Mouse (Mus musculus) lung, postnatal 0 days (tissue): ENCODE data around the gene Eif4g3. TPM values are rescaled to one million over a fixed set of nuclear protein-coding genes. Genes with fewer than 3 reads are reported as not detected.

Experiments
- ATAC-seq: fragments of 200-750 bp; cut with Nextera tagmentation; 2 replicates; pipeline ENCODE4 v1.8.0; 2017; ENCODE audit warnings: moderate library complexity
- DNase-seq: peaks from one replicate; pipeline ENCODE4 v3.0.0-alpha.2; 2016; ENCODE audit warnings: low spot score
- H3K27ac ChIP-seq: fragments of 300-500 bp; sonication (generic); 2 replicates; pipeline ENCODE4 v1.5.1; 2014; ENCODE audit warnings: antibody characterized with exemption, mild to moderate bottlenecking, low read length, mixed read lengths
- H3K27me3 ChIP-seq: fragments of 300-500 bp; sonication (generic); replicated peaks from 2 replicates; pipeline ENCODE4 v1.6.1; 2014; ENCODE audit warnings: low read length, mixed read lengths; ENCODE audit not compliant: insufficient read depth
- H3K36me3 ChIP-seq: fragments of 300-500 bp; sonication (generic); 2 replicates; pipeline ENCODE4 v1.6.1; 2014; ENCODE audit warnings: low read length, mixed read lengths; ENCODE audit not compliant: insufficient read depth
- H3K4me1 ChIP-seq: fragments of 300-500 bp; sonication (generic); 2 replicates; pipeline ENCODE4 v1.6.1; 2014; ENCODE audit warnings: antibody characterized with exemption, low read depth, low read length, mixed read lengths; ENCODE audit not compliant: insufficient read depth
- H3K4me2 ChIP-seq: fragments of 300-500 bp; sonication (generic); replicated peaks from 2 replicates; pipeline ENCODE4 v1.6.1; 2014; ENCODE audit warnings: low read depth, mild to moderate bottlenecking, low read length, moderate library complexity, mixed read lengths
- H3K4me3 ChIP-seq: fragments of 300-500 bp; sonication (generic); 2 replicates; pipeline ENCODE4 v1.5.1; 2014; ENCODE audit warnings: low read depth, low read length
- H3K9ac ChIP-seq: fragments of 300-500 bp; sonication (generic); replicated peaks from 2 replicates; pipeline ENCODE4 v1.6.1; 2014; ENCODE audit warnings: low read depth, mild to moderate bottlenecking
- H3K9me3 ChIP-seq: fragments of 300-500 bp; sonication (generic); 2 replicates; pipeline ENCODE4 v1.6.1; 2016; ENCODE audit warnings: low read length, mixed read lengths
- CTCF ChIP-seq: IDR thresholded peaks from 2 replicates; pipeline ENCODE4 v1.5.1; 2016; ENCODE audit warnings: antibody characterized with exemption, mild to moderate bottlenecking
- EP300 ChIP-seq: IDR thresholded peaks from 2 replicates; pipeline ENCODE4 v1.6.1; 2016; ENCODE audit warnings: antibody characterized with exemption, mild to moderate bottlenecking, control low read depth
- WGBS: fragments of 180-500 bp; shearing (Covaris S2); extraction: QIAGEN DNeasy Blood & Tissue Kit; methylation state at CpG from one replicate; pipeline ENCODE4 v1.1.7; 2014; 5-methylcytosine and 5-hydroxymethylcytosine counted together
- polyA plus RNA-seq: library from polyadenylated mRNA; unstranded; fragments of >200 nt; fragmentation: Nextera tagmentation; extraction: Ambion mirVana; gene quantifications from 2 replicates; pipeline ENCODE4 v1.2.1, GENCODE M21; 2015

The Eif4g3 gene
- polyA plus RNA-seq, 1 experiment from 2014 or later: 17.2 TPM

DNA sequence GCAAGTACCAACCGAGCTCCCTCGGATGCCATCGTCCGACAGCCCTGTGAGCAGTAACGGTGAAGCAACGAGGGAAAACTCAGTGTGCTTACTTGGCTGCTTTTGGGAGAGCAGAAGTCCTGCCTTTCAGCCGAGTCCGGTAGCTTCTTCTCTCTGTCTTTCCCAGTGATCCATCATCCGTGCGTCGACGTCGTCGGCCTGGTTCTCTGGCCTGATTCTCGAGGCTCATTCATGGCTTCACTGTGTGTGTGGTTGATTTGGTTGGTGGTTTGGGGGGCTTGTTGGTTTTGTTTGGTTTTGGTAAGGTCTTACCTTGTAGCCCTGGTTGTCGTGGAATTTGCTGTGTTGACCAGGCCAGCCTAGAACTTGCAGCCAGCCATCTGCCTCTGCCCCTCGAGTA is 145.0 kb downstream of the Eif4g3 start:
- WGBS: 68% methylated on average over 17 of the region's 17 CpGs
- no peak overlapping the region for H3K4me3 ChIP-seq
- TF ChIP-seq EP300 (no peak), CTCF (no peak)
- DNase-seq (no peak), ATAC-seq (no peak)
- no peaks in the 10 kb centered on the region for H3K9me3 ChIP-seq
- H3K27ac ChIP-seq: no peak overlapping the region
- no peak overlapping the region for H3K4me2 ChIP-seq
- no peaks in the 10 kb centered on the region for H3K27me3 ChIP-seq
- H3K4me1 ChIP-seq: no peaks in the 10 kb centered on the region
- H3K36me3 ChIP-seq: no peaks in the 10 kb centered on the region
- H3K9ac ChIP-seq: no peak overlapping the region

DNA sequence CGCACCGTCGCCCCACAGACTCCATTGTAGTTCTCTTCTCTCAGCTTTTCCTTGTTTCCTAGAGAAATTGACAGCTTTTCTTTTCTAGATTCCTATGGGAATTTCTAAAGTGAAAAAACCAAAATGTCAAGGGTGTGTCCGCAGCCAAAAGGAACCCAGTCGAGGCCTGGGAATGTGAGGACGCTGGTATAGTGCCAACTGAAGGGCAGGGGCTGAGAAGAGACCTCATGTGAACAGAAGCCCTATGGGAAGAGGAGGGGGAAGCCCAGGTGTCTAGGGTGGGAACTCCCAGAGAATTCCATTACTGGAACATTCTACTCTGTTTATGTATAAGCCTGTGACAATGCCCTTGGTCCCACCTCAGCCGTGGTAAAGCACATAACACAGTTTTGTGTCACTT is 145.4 kb downstream of the Eif4g3 start:
- no peak for ATAC-seq
- H3K9ac ChIP-seq: no peak overlapping the region
- TF ChIP-seq CTCF: no peak
- TF ChIP-seq EP300: no peak
- H3K36me3 ChIP-seq: no peaks in the 10 kb centered on the region
- no peak overlapping the region for H3K4me2 ChIP-seq
- no peaks in the 10 kb centered on the region for H3K9me3 ChIP-seq
- H3K4me1 ChIP-seq: no peaks in the 10 kb centered on the region
- no peak for DNase-seq
- no peaks in the 10 kb centered on the region for H3K27me3 ChIP-seq
- H3K27ac ChIP-seq: no peak overlapping the region
- H3K4me3 ChIP-seq: no peak overlapping the region
- 73% methylated on average over 7 of the region's 7 CpGs for WGBS

DNA sequence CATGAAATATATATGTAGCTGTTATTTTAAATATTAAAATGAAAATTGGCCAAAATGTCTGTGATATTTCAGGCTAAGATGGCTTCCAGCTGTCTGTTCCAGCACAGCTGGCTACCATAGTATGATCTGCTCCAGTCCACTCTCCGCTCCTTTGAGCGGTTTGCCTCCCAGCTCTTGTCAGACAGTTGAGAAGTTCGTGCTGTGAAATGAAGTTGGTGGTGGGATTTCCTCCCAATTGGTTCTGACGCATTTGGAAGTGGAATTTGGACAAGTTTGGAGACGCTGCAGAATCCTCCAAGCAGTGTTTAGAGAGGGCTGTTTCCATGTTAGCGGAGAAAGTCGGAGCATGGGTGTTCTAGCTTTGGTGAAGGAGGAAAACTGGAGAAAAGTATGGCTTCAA is 148.5 kb downstream of the Eif4g3 start:
- no peak for TF ChIP-seq EP300
- no peak for TF ChIP-seq CTCF
- H3K27ac ChIP-seq: no peak overlapping the region
- no peaks in the 10 kb centered on the region for H3K4me1 ChIP-seq
- H3K9ac ChIP-seq: no peak overlapping the region
- WGBS: 70% methylated on average over 7 of the region's 7 CpGs
- H3K4me3 ChIP-seq: no peak overlapping the region
- peak; percentile 57; the same call in 1 of the 2 replicates for ATAC-seq
- no peaks in the 10 kb centered on the region for H3K27me3 ChIP-seq
- H3K4me2 ChIP-seq: no peak overlapping the region
- H3K36me3 ChIP-seq: no peaks in the 10 kb centered on the region
- H3K9me3 ChIP-seq: no peaks in the 10 kb centered on the region
- DNase-seq: peak; percentile 58

DNA sequence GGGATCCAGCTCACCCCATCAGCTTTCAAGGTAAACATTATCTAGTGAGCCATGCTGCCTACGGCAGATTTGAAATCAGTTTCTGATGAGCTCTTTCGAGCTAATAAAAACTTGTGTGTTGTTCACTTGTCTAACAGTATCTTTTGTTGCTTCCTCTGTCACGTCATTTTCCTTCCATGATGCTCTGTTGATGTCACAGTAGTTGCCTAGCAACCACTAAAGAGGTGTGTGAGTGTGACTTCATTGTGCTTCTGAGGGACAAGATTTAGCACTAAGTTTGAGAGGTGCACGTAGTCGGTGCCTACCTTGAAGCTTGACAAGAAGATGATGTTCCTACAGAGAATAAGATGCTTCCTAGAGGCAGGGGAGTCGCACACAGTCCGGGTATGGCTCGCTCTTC is 154.4 kb downstream of the Eif4g3 start:
- H3K4me1 ChIP-seq: no peaks in the 10 kb centered on the region

DNA sequence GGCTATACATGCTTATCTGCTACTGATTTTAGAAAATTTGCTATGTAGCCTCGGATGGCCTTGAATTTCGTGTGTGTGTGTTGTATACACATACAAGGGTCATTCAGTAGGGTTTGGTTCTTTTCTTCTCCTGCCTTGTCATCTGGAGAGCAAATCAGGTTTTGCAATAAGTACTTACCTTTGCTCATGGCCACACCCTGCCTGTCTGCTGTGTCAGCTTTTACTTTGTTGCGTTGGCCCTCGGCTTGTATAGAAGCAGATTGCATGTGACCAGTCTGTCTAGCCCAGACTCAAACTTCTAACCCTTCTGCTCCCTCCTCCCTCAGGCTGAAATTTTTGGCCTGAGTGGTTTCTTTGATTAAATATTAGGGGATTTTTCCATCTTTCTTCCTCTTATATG is 157.2 kb downstream of the Eif4g3 start:
- WGBS: 61% methylated on average over 4 of the region's 4 CpGs
- 0 out of 2 replicates have a peak, but pooled peaks have one; percentile 28 for ATAC-seq
- no peak for TF ChIP-seq EP300
- no peak for TF ChIP-seq CTCF

More for the DNA sequence above, 154.4 kb downstream of the Eif4g3 start:
- no peak for TF ChIP-seq EP300
- no peak for TF ChIP-seq CTCF
- no peak overlapping the region for H3K9ac ChIP-seq
- DNase-seq (no peak), ATAC-seq (no peak)
- no peaks in the 10 kb centered on the region for H3K9me3 ChIP-seq
- H3K36me3 ChIP-seq: no peaks in the 10 kb centered on the region
- H3K27ac ChIP-seq: no peak overlapping the region
- H3K4me2 ChIP-seq: no peak overlapping the region
- H3K27me3 ChIP-seq: no peaks in the 10 kb centered on the region
- H3K4me3 ChIP-seq: no peak overlapping the region
- 82% methylated on average over 8 of the region's 8 CpGs for WGBS

DNA sequence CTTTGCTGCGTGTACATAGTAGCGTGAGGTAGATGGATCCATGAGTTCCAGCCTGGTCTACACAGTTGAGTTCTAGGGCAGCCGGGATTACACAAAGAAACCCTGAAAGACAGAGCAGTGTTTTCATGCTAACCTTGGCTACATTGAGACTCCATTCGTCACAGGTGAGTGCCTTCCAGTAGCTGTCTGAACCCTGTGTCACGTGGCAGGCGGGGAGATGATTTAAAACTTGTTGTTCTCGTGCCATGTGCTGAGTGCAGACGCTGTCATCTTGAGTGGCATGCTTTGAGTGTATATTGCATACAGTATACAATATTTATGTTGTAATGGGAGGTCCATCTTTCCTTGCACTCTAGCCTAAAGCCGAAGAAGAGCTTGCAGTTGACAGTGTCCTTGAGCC is 158.4 kb downstream of the Eif4g3 start:
- Histone ChIP-seq H3K27ac (no peak overlapping the region), H3K36me3 (0 out of 2 replicates have a peak, but pooled peaks cover 9% of the 10 kb centered on the region), H3K4me3 (no peak overlapping the region), H3K9me3 (no peaks in the 10 kb centered on the region), H3K4me1 (no peaks in the 10 kb centered on the region), H3K4me2 (no peak overlapping the region), H3K9ac (no peak overlapping the region), H3K27me3 (no peaks in the 10 kb centered on the region)
- TF ChIP-seq EP300: no peak
- TF ChIP-seq CTCF: no peak
- 88% methylated on average over 9 of the region's 9 CpGs for WGBS
- ATAC-seq (no peak), DNase-seq (no peak)

More for the DNA sequence above, 157.2 kb downstream of the Eif4g3 start:
- Histone ChIP-seq H3K9me3 (no peaks in the 10 kb centered on the region), H3K4me1 (no peaks in the 10 kb centered on the region), H3K4me2 (no peak overlapping the region), H3K27me3 (no peaks in the 10 kb centered on the region), H3K4me3 (no peak overlapping the region), H3K9ac (no peak overlapping the region), H3K36me3 (0 out of 2 replicates have a peak, but pooled peaks cover 9% of the 10 kb centered on the region), H3K27ac (no peak overlapping the region)
- peak; percentile 50 for DNase-seq

DNA sequence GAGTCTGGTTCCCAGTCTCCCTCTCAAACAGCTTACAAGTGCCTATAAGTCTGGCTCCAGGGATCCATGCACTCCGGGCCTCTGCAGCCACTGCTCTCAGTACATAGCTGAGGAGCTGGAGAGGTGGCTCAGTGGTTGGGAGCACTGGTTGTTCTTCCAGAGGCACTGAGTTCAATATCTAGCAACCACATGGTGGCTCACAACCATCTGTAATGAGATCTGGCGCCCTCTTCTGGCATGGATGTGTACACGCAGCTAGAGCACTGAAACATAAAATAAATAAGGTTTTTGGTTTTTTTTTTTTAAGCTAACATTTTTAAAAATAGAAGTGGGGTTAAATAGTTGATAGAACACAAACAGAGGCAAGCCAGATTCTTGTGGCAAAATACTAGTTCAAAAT is 161.2 kb downstream of the Eif4g3 start:
- no peak overlapping the region for H3K4me3 ChIP-seq
- 47% methylated on average over 3 of the region's 3 CpGs for WGBS
- H3K27me3 ChIP-seq: no peaks in the 10 kb centered on the region
- no peak overlapping the region for H3K4me2 ChIP-seq
- DNase-seq: peak; percentile 44
- no peak for ATAC-seq
- H3K4me1 ChIP-seq: no peaks in the 10 kb centered on the region
- no peaks in the 10 kb centered on the region for H3K9me3 ChIP-seq
- H3K36me3 ChIP-seq: peaks cover 19% of the 10 kb centered on the region; the same call in 1 of the 2 replicates
- TF ChIP-seq CTCF (peak; percentile 70), EP300 (no peak)
- H3K27ac ChIP-seq: no peak overlapping the region
- no peak overlapping the region for H3K9ac ChIP-seq
